Mouse (Mus musculus): ENCODE measurements around the gene Edn1. TPM values are rescaled to one million over a fixed set of nuclear protein-coding genes. Genes with fewer than 3 reads are reported as not detected.

The Edn1 gene
- polyA plus RNA-seq, 2 experiments: 0.14 to 0.33 TPM

DNA sequence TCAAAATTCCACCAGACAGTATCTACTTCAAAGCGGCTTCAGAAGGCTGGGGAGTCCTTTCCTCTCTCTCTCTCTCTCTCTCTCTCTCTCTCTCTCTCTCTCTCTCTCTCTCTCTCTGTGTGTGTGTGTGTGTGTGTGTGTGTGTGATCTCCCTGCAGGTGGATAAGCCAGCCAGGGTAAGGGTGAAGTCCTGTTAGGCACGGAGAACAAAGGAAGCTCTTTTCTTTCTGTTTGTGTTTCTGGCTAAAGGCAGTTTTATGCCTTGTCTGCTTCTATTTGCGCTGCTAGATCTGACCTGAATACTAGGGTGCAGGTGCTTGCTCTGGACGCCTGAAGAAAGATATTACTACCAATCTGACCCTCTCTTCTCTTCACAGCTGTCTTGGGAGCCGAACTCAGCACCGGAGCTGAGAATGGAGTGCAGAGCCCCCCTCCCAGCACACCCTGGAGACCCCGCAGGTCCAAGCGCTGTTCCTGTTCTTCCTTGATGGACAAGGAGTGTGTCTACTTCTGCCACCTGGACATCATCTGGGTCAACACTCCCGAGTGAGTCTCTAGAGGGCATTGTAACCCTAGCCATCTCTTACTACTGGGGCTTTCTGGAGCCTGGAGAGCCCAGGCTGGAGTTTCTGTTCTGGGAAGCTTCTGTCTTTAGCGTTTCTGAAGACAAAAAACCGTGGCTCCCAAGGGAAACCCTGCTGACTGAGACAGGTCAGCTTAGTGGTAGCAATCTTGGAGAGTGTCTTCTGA lies 2.1 kb downstream of the Edn1 start:
- DNase-seq (ENCODE audit: low read depth in 3 of 3, low spot score in 3 of 3): no peak
- no peak for ATAC-seq (ENCODE audit: insufficient read depth)
- Histone ChIP-seq H3K4me2 (ENCODE audit: low read depth) (no peak overlapping the region), H3K4me1 (replicated peaks; ENCODE audit: control insufficient read depth in 2 of 2, insufficient read depth in 2 of 2, low read length in 1 of 2) (no peaks in the 10 kb centered on the region; a peak in 2 of 4 replicates), H3K9me3 (ENCODE audit: control insufficient read depth, low read length) (no peaks in the 10 kb centered on the region), H3K9ac (replicated peaks) (no peak overlapping the region), H3K27me3 (ENCODE audit: control insufficient read depth, insufficient read depth, low read length) (peaks cover 26% of the 10 kb centered on the region), H3K4me3 (ENCODE audit: insufficient read depth in 1 of 2, low read depth in 2 of 2, low read length in 2 of 2) (no peak overlapping the region), H3K27ac (no peak overlapping the region), H3K36me3 (replicated peaks; ENCODE audit: control insufficient read depth, insufficient read depth, low read depth) (no peaks in the 10 kb centered on the region)
- WGBS (ENCODE audit: insufficient replicate concordance): 38% methylated on average over 11 of the region's 11 CpGs
- TF ChIP-seq EP300 (IDR thresholded peaks at IDR 0.05; ENCODE audit: low read depth): no peak

DNA sequence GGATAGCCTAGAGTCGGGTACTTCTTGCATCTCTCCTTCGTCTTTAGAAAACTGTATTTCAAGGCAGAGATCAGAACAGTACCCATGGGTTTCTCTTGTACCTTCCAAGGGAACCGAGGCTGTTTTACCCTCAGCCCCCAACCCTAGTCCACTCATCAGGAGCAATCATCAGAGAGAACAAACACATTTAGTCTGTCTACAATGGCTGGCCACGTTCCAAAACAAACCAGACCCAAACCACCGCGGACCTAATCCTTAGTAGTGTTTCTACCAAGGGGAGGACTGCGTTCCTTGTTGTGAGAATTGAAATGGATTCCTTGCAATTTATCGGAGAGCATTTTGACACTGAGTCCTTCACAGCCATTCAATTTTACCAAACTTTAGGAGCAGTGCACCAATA lies 2.9 kb downstream of the Edn1 start:
- DNase-seq (ENCODE audit: low read depth in 3 of 3, low spot score in 3 of 3) (no peak), ATAC-seq (ENCODE audit: insufficient read depth) (no peak)
- Histone ChIP-seq H3K9me3 (ENCODE audit: control insufficient read depth, low read length) (no peaks in the 10 kb centered on the region), H3K4me2 (ENCODE audit: low read depth) (no peak overlapping the region), H3K9ac (replicated peaks) (no peak overlapping the region), H3K27ac (no peak overlapping the region), H3K27me3 (ENCODE audit: control insufficient read depth, insufficient read depth, low read length) (peaks cover 26% of the 10 kb centered on the region), H3K4me3 (ENCODE audit: insufficient read depth in 1 of 2, low read depth in 2 of 2, low read length in 2 of 2) (no peak overlapping the region), H3K36me3 (replicated peaks; ENCODE audit: control insufficient read depth, insufficient read depth, low read depth) (no peaks in the 10 kb centered on the region), H3K4me1 (replicated peaks; ENCODE audit: control insufficient read depth in 2 of 2, insufficient read depth in 2 of 2, low read length in 1 of 2) (no peaks in the 10 kb centered on the region; a peak in 2 of 4 replicates)
- TF ChIP-seq EP300 (IDR thresholded peaks at IDR 0.05; ENCODE audit: low read depth) (no peak), CTCF (IDR thresholded peaks at IDR 0.05; ENCODE audit: low read depth) (no peak)
- 57% methylated on average over 8 of the region's 8 CpGs for WGBS (ENCODE audit: insufficient replicate concordance)

- Histone ChIP-seq H3K4me3 (ENCODE audit: insufficient read depth in 1 of 2, low read depth in 2 of 2, low read length in 2 of 2) (no peak overlapping the region), H3K36me3 (replicated peaks; ENCODE audit: control insufficient read depth, insufficient read depth, low read depth) (no peaks in the 10 kb centered on the region), H3K4me2 (ENCODE audit: low read depth) (no peak overlapping the region), H3K4me1 (replicated peaks; ENCODE audit: control insufficient read depth in 2 of 2, insufficient read depth in 2 of 2, low read length in 1 of 2) (no peaks in the 10 kb centered on the region), H3K27ac (no peak overlapping the region), H3K9me3 (ENCODE audit: control insufficient read depth, low read length) (no peaks in the 10 kb centered on the region), H3K9ac (replicated peaks) (no peak overlapping the region), H3K27me3 (ENCODE audit: control insufficient read depth, insufficient read depth, low read length) (peaks cover 13% of the 10 kb centered on the region)
- ATAC-seq (ENCODE audit: insufficient read depth) (no peak), DNase-seq (ENCODE audit: low read depth in 3 of 3, low spot score in 3 of 3) (no peak)
- WGBS (ENCODE audit: insufficient replicate concordance): 59% methylated on average over 14 of the region's 14 CpGs
- TF ChIP-seq CTCF (IDR thresholded peaks at IDR 0.05; ENCODE audit: low read depth) (no peak), EP300 (IDR thresholded peaks at IDR 0.05; ENCODE audit: low read depth) (no peak)
Observed at GRCm38 (mm10) chr13:42306870-42307800, 5.9 kb downstream of the Edn1 start.

GRCm38 (mm10) chr13:42308368-42309103 lies 7.3 kb downstream of the Edn1 start:
- H3K27me3 ChIP-seq (ENCODE audit: control insufficient read depth, insufficient read depth, low read length): peaks cover 1% of the 10 kb centered on the region
- H3K36me3 ChIP-seq (replicated peaks; ENCODE audit: control insufficient read depth, insufficient read depth, low read depth): no peaks in the 10 kb centered on the region
- ATAC-seq (ENCODE audit: insufficient read depth): no peak
- WGBS (ENCODE audit: insufficient replicate concordance): 72% methylated on average over 16 of the region's 16 CpGs
- H3K9me3 ChIP-seq (ENCODE audit: control insufficient read depth, low read length): no peaks in the 10 kb centered on the region
- no peak overlapping the region for H3K4me3 ChIP-seq (ENCODE audit: insufficient read depth in 1 of 2, low read depth in 2 of 2, low read length in 2 of 2)
- no peak overlapping the region for H3K27ac ChIP-seq
- TF ChIP-seq EP300 (IDR thresholded peaks at IDR 0.05; ENCODE audit: low read depth) (no peak), CTCF (IDR thresholded peaks at IDR 0.05; ENCODE audit: low read depth) (no peak)
- no peak overlapping the region for H3K4me2 ChIP-seq (ENCODE audit: low read depth)
- no peak overlapping the region for H3K9ac ChIP-seq (replicated peaks)
- no peak for DNase-seq (ENCODE audit: low read depth in 3 of 3, low spot score in 3 of 3)
- H3K4me1 ChIP-seq (replicated peaks; ENCODE audit: control insufficient read depth in 2 of 2, insufficient read depth in 2 of 2, low read length in 1 of 2): no peaks in the 10 kb centered on the region

Measured in liver, embryonic 14.5 days (tissue).